Mouse (Mus musculus): ENCODE results near the gene Tpo.
A peak's percentile ranks its signal among the peaks of the same experiment; 100 is the strongest.

Tpo gene

DNA sequence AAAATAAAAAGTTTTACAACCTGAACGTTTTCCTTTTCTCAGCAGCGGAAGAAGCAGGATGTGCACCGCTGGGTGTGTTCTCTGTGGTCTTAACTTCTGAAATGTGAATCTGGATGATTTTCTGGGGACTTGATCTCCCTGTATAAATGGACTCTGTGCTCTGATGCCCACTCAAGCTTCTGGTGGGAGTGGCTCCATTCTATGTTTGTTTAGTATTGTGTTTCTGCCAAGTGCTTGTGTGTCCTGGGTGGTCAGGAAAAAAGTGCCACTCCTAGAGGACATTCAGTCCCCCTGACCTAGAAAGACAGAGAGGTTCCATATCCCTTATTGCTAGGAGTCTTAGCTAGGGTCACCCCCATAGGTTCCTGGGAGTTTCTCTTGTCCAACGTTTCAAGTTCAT lies at the start of gene Tpo:
Gene Tpo, minus strand, starts transcription at position 101 of the 400 bp plus-strand sequence.
- no peak for DNase-seq

DNA sequence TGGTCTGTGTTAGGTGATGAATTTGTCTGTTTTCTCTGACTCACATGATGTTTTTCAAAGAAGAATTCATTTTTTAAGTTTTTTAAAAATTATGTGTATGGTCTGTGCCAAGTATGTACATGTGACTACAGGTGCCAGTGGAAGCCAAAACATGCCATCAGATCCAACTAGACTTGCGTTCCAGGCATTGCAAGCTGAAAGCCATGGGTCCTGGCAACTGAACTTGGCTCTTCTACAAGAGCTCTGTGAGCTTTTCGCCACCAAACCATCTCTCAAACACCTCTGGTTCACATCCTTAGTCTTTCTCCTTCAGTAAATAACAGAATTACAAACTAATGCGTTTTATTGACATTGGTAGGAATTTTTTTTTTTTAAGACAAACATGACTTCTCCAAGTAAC lies 49.3 kb upstream of the Tpo start:
- no peak for DNase-seq

DNA sequence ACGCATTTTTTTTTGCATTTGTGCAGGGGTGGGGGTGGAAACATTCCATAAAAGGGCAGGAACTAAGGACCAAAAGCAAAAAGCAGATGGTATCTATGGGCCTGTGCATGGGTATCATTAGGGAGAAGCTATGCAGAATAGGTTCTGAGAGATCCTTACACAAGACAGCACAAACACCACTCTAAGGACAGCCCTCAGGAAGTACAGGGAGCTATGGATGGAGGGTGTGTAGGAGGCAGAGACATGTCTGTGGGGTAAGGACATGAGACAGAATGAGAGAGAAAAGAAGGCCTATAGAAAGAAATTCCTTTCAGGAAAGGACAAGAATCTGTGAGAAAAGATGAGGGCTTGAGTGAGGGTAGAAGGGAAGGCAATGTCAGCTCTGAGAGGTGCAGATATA lies 47.2 kb upstream of the Tpo start:
- no peak for DNase-seq

DNA sequence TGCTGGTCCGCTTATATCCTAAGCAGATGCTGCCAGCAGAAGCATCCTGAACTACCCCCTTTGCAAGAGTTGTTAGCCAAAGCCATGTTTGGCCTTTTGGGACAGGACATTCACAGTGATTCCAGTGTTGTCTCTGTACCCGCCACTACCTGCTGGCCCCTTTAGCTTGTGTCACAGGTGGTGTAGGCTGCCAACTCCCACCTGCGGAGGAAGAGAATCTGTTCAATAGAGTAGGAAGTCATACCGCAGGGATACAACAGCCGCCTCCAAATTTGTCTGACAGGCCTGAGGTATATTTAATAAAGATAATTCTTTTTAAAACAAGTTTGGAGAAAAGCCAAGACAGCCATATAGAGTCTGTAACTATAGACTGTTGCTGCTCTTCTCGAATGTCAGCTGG lies 45.5 kb upstream of the Tpo start:
- DNase-seq = no peak

- no peak for DNase-seq
Observed at GRCm38 (mm10) chr12:30177529-30177928, 45.1 kb upstream of the Tpo start.

DNA sequence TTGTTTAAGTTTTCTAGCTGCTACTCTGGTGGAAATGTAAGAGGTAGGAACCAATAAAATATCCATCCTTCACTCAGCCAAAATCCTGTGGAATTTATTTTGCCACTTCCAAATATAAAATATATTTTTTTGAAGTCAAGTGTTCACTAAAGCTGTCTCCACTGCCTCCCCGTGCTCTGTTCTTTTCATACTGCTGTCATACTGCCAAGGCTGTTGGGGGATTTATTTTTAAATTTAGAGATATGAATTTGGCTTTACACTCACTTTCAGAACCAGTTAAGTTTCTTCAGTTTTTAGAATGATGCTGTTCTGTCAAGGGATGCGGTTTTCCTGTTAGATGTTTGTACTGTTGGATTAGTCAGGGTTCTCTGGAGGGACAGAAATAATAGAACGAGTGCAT lies 36.1 kb upstream of the Tpo start:
- no peak for DNase-seq

- no peak for DNase-seq
Observed at GRCm38 (mm10) chr12:30164538-30164937, 32.1 kb upstream of the Tpo start.

GRCm38 (mm10) chr12:30164005-30164404 lies 31.6 kb upstream of the Tpo start:
- DNase-seq = no peak

- DNase-seq = no peak
Observed at GRCm38 (mm10) chr12:30161731-30162406, 29.4 kb upstream of the Tpo start.

DNA sequence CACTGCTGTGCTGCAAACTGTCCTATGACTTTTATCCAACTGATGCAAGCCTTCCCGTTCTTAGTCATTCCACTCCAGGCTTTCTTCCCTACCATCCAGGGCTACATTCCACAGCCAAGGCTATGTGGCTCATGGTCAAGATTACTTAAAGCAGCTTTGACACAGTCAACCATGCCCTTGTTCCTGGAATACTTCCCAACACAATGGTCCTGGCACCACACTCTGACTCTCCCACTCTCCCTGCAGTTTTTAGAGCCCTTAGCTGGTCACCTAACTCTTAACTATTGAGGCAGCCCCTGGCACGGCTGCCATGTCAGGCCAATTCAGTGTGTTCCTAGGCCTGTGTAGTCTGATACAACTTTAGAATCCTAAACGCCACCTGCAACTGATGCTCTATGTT lies 28.1 kb upstream of the Tpo start:
- DNase-seq = peak; percentile 14

- no peak for DNase-seq
Observed at GRCm38 (mm10) chr12:30159788-30160187, 27.4 kb upstream of the Tpo start.

GRCm38 (mm10) chr12:30154079-30154673 lies 21.8 kb upstream of the Tpo start:
- no peak for DNase-seq

DNA sequence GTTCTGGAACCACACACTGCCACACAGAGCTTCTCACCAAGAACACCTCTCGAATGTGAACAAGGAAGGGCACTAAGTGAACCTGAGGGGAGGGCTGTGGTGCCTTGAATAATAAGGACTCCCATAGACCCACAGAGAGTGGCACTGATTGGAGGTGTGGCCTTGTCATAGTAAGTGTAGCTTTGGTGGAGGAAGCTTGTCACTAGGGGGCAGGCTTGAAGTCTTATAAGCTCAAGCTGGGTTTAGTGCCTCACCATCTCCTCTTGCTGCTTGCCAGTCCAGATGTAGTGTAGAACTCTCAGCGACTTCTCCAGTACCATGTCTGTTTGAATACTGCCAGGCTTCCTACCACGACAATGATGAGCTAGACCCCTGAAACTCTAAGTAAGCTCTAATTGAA lies 9.7 kb upstream of the Tpo start:
- peak; percentile 47 for DNase-seq

GRCm38 (mm10) chr12:30129411-30129716 lies 3.1 kb downstream of the Tpo start:
- no peak for DNase-seq

DNA sequence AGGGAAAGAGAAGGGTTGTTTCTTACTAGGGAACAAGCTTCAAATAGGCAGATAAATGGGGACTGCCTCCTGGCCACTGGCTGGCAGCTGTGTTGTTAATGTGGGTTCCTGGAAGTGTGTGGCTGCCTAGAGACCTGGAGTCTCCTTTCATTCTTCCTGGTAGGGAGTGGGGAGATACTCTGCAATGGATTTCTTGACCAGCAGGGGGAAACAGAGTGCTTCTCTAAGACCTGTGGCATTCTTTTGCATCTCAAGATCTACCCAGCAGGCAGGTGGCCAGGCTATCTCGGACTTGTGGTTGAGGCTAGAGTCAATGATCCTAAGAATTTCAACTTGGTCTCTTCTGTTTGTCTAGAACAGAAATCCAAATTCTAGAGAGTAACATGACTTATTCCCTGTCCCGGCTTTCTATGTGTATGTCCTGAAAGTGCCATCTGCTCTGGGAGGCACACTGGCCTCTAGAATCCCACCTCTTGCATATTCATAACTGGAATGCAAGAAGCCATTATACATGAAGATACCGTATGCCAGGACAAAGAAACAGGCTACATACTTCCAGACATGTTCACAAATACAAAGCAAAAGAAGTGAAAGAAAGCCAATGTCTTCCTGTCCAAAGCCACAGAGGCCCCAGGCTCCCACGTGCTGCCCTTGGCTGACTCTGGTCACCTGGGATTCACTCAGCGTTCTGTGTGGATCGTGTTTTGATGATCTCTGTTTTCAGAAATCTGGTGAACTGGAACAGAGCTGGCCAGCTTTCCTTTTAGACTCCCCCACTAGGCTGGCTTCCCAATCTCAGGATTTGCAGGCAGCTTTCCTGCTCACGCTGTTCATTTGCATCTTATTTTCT lies 3.6 kb downstream of the Tpo start:
- DNase-seq = peak; percentile 75

DNA sequence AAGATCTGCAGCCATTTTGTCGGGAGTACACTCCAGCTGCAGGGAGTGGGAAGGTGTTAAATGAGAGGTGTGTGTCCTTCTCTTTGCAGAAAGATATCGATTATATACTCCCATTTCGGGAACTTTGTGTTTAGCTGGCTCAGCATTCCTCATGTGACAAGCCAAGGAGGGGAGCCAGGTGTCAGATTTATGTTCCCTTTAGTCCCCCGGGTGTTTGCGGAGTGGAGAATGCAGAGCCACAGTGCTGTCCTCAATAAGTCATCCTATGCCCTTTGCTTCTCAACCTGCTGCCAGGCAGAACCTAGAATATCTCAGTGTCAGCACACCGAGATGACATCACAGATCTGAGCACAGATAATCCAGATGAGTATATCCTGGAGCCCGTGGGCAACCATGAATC lies 10.1 kb downstream of the Tpo start:
- no peak for DNase-seq

GRCm38 (mm10) chr12:30112271-30112670 lies 20.2 kb downstream of the Tpo start:
- no peak for DNase-seq

- DNase-seq = no peak
Observed at GRCm38 (mm10) chr12:30109646-30110605, 22.5 kb downstream of the Tpo start.

- DNase-seq = no peak
Observed at GRCm38 (mm10) chr12:30102891-30103565, 29.4 kb downstream of the Tpo start.

GRCm38 (mm10) chr12:30092081-30092480 lies 40.3 kb downstream of the Tpo start:
- no peak for DNase-seq

GRCm38 (mm10) chr12:30083971-30084370 lies 48.5 kb downstream of the Tpo start:
- no peak for DNase-seq

- DNase-seq = no peak
Observed at GRCm38 (mm10) chr12:30077056-30077455, 55.4 kb downstream of the Tpo start.

Measured in lung, postnatal 14 days (tissue).